Mouse (Mus musculus): ENCODE measurements around the gene Ndp. TPM values are rescaled to one million over a fixed set of nuclear protein-coding genes. Genes with fewer than 3 reads are reported as not detected.

Gene Ndp
- polyA plus RNA-seq (2015; fragmentation: Nextera tagmentation; extraction: Ambion mirVana): 0.28 and 0.34 TPM in 2 replicates

GRCm38 (mm10) chrX:16911241-16911873 lies at the start of gene Ndp:
Gene Ndp (minus strand): TSS chrX:16911774.

Other genes starting within 250 kb of the Ndp start
- 7.9 and 15.5 TPM in 2 replicates for gene Maob, start 94.4 kb downstream of the Ndp start, polyA plus RNA-seq (2015; fragmentation: Nextera tagmentation; extraction: Ambion mirVana)